Mouse (Mus musculus) ES-E14 (cell line): Measurements from ENCODE around the gene Ybey.

Experiments used
- CHD2 ChIP-seq: IDR thresholded peaks from 2 replicates; pipeline ENCODE4 v1.6.1; 2014; ENCODE audit warnings: mild to moderate bottlenecking, low read depth, low read length, inconsistent platforms
- HCFC1 ChIP-seq: IDR thresholded peaks from 2 replicates; pipeline ENCODE4 v1.6.1; 2012; ENCODE audit warnings: low read length, inconsistent platforms, borderline replicate concordance; ENCODE audit not compliant: insufficient read depth
- MAFK ChIP-seq: IDR thresholded peaks from 2 replicates; pipeline ENCODE4 v1.6.1; 2014; ENCODE audit warnings: mild to moderate bottlenecking, low read depth, low read length, inconsistent platforms; ENCODE audit not compliant: insufficient read depth
- ZC3H11A ChIP-seq: IDR thresholded peaks from 2 replicates; pipeline ENCODE4 v1.6.1; 2012; ENCODE audit warnings: low read depth, mild to moderate bottlenecking, inconsistent platforms, low read length, borderline replicate concordance
- ZNF384 ChIP-seq: IDR thresholded peaks from 2 replicates; pipeline ENCODE4 v1.6.1; 2012; ENCODE audit warnings: low read depth, low read length, inconsistent platforms

GRCm38 (mm10) chr10:76461255-76461654, 7.7 kb downstream of the Ybey start:
- TF ChIP-seq MAFK (no peak), HCFC1 (no peak), CHD2 (no peak), ZC3H11A (no peak), ZNF384 (no peak)
